Mouse (Mus musculus) adrenal gland, postnatal 14 days (tissue): ENCODE results near the gene Ccdc40. TPM values are rescaled to one million over a fixed set of nuclear protein-coding genes. Genes with fewer than 3 reads are reported as not detected.

ENCODE experiments used
- DNase-seq: peaks from one replicate; pipeline ENCODE4 v3.0.0; 2021; ENCODE audit warnings: mixed read lengths
- total RNA-seq: library from RNA; stranded (reverse); gene quantifications from 2 replicates; pipeline ENCODE4 v1.2.3, GENCODE M21; 2021

Gene Ccdc40
- total RNA-seq, 1 experiment from 2014 or later, result 0.44 TPM

DNA sequence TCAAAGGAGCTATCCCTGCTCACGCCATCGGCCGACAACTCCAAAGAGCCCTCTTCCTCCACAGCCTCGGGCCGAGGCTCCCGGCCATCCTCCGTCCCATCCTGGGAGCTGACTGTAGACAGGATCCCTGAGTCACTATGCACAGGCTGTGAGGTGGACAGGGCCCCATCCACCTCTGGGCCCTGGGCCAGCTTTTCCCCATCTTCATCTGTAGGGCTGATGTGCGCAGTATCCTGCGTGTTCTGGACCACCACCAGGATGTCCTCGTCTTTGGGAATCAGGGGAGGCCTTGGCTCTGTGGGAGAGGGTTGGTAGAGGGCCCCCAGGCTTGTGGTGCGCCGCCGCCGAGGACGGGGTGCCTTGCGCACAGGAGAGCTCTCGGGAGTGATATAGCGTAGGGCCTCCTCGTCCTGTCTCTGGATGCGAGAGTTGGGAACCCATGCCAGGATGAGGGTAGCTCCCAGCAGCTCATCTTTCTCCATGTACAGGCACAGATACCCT lies 19.5 kb upstream of the Ccdc40 start:
- no peak for DNase-seq

DNA sequence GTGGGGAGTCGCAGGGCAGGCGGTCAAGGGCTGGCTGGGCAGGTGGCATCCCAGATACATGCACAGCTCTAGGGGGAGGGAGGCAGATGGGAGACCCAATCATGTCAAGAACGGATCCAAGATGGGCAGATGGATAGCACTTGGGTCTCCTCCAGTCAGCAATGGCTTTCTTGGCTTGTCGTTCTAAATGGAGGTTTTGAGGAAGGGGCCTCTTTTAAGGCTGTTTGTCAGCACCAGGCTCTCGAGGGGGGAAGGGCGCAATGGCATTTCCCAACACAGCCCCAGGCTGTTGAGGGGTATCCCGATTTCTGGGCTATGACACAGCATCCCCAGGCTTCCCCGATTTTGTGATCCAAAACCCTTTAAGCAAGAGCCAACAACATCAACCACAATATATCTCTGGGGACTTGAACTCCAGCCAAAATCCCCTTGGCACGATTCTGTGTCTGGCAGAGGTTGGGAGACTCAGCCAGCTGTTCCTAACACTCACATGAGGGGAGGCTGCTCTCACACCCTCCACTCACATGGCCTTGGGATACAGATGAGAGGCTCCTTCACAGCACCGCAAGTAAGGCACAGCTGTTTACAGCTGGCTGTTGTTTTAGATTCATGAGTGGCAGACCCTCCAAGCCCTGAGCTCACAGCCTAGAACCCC lies 18.9 kb upstream of the Ccdc40 start:
- peak; percentile 75 for DNase-seq

DNA sequence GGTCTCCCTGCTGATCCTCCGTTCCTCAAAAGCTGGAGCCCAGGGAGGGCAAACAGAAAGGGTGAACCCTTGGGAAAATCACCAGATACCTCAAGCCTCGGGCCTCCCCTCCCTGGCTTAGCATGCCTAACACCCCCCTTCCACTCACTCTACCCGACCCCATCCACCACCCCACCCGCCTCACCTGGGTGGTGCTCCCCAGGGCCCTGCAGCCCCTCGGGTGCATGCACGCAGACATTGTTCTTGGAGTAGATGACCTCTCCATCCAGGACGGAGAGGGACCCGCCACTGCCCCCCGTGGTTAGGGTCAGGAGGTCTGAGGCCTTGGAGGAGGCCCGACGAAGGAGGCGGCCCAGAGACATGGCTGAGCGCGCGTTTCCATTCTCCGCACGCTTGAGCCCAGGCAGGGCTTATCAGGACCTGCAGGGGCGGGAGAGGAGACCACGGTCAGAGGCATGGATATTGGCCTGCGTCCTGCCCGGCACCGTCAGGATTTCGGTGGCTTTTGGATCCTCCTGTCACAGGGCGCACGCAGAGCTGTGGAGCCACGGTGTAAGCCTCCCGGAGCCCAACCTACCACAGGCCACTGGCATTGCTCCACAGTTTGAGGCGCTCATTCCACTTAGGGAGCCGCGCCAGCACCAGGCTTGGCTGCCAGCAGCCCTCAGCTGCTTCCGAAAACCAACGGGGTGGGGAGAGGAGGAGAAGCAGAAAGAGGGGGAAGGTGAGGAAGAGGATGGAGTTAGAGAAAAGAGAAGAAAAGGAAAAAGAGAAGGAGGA lies 17.9 kb upstream of the Ccdc40 start:
- peak; percentile 69 for DNase-seq

DNA sequence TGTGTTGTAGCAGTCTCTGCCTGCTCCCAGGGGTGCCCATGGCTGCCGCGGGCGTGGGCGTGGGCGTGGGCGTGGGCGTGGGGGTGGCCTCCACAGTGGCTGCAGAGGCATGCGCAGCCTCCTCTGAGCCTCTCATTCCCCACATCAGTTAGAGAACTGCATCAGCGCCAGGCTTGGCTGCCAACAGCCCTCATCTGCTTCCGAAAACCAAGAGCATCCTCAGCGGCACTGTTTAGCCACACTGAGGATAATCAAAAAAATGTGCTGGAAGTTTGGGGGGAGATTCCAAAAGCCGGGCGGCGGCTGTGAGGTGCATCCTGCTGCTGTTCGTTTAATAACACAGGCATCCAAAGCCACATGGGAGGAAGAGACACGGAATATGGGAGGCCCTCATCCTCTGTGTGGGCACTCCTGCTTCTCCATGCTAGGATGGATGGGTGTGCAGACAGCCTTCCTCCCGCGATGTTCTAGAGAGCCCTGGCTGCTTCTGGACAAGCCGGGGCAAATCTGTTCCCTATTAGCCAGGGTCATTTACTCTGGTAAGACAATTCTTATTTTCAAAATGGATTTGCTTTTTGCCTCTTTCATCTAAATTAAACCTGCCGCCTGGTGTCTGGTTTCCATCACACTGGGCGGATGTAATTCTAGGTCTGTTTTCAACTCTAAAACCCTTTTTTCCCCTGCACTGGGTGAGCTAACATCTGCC lies 16.6 kb upstream of the Ccdc40 start:
- DNase-seq, result no peak

DNA sequence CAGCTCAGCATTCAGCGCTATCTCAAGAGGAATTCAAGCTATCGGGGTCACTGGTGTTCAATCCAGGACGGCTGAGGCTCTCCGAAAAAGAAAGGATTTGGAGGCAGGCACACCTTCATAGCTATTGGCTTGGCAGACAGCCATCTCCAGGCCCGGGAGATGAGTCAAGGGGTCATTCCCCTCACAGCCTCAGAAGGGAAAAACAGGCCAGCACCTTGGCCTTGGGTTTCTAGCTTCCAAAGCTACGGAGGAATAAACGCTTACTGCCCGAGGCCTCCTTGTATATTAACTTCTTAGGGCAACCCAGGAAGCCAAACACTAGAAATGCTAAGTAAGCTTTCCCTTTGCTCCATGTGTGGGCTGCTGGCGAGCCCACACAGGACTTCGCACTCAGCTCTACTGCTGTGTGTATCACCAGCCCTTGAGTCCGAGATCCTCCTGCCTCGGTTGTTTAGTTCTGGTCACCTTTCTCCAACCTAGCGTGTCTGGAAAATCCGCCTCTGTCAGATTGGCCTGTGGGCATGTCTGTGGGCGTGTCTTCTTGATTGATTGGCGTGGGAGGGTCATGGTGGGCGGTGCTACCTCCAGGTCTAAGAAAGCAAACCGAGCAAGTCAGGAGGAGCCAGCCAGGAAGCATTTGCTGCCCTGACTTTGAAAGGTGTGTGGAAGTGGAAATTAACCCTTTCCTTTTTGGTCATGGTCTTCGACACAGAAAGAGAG lies 15.0 kb upstream of the Ccdc40 start:
- DNase-seq, result peak; percentile 73

DNA sequence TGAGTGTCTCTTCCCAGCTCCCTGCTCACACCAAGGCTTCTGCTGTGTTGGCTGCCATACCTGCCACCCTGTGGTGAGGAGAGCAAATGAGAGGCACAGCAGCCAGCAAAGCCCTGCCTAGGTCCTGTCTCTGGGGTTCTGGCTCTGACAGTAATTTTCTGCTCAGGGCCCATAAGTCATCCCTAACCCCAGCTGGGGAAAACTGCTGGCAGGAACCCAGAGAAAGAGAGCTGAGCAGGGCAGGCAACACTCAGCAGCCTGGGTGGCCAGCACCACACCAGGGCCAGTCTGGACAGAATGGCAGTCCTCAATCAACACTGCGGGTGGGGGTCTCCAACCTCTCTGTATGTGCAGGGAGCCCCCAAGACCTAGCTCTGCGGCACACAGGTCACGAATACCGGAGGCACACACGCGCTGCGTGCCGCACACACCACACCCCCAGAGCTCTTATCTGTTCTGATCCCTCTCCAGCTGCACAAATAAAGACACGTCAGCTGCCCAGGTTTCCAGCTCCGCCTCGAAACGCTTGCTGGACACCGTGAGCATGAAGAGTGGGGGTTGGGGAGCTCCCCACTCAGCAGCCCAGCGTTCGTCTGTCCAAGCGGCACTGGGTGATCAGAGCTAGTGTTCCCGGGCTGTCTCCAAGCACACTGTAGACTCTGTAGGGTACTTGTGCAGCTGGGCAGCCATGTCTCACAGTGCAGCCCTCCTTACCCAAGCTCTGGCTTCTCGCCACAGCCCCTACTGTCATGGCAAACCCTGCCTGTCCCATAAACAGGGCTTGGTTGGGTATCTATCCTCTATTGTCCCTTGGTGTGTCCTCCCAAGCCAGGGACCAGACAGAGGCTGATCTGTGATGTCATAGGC lies 13.1 kb upstream of the Ccdc40 start:
- peak; percentile 83 for DNase-seq

DNA sequence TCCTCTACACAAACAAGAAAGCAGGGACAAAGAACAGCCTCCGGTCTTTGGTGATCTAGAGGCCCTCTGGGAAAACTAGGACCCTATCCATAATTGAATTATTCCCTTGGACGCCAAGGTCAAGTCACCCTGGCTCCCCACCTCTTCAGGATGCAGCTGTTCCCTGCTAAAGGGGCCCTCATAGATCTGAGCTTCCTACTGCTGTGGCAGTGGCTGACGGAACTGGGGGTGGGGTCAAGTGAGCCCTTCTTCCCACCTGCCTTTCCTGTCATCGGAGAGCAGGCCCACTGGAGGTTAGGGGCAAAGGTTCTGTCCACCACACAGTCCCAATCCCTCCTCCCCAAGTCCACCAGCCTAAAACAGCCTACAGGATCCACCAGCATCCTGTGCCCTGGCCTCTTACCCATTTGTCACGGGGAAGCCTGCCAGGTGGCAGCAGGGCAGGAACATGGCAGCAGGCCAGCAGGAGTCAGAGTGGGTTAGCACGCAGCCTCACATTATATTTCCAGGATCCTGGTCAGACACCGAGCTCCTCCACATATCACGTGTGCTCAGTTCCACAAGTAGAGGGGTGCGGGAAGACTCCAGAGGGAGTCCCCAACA lies 12.4 kb upstream of the Ccdc40 start:
- peak; percentile 85 for DNase-seq

DNA sequence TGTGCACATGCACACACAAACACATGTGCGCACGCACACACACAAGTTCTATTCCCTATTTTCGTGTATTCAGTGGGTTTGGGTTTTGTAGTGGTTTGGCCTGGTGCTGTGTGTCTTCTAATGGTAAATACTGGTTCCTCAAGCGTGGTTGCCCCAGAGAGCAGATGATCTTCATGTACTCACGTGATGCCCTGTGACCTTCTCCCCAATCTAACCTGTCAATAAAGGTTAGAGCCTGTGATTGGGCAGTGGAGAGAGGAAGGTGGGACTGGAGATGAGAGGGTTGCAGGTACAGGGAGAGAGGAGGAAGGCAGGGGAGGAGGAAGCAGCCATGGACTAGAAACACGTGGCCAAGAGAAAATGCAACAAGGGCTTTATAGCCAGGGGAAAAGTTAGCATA lies 10.5 kb upstream of the Ccdc40 start:
- DNase-seq, result no peak

DNA sequence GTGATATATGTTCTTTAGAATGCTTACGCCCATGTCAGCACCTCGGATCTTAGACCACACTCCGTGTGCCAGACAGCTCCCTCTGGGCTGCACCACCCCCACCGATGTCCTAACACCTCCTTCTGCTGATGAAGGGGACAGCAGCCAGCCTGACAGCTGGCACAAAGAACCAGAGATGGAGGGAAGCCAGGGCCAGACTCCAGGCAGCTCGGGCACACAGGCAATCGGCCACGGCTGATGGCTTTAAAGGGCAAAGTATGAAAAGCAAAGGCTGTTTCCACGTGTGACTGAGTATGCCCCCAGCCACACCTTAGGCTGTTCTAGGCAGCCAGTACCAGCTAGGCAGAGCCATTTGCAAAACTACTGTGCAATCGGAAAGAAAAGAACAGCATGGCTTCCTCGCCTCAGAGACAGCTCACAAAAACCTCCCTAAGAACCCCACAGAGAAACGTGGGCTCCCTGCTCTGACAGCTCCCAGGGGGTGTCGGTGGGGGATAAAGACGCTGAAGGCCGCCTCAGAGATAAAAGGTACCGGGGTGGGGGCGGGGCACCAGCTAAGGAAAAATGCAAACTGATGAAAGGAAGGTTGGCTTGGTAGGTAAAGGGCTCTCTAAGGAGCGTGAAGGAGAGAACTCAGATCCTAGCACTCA lies 8.4 kb upstream of the Ccdc40 start:
- DNase-seq, result peak; percentile 78

DNA sequence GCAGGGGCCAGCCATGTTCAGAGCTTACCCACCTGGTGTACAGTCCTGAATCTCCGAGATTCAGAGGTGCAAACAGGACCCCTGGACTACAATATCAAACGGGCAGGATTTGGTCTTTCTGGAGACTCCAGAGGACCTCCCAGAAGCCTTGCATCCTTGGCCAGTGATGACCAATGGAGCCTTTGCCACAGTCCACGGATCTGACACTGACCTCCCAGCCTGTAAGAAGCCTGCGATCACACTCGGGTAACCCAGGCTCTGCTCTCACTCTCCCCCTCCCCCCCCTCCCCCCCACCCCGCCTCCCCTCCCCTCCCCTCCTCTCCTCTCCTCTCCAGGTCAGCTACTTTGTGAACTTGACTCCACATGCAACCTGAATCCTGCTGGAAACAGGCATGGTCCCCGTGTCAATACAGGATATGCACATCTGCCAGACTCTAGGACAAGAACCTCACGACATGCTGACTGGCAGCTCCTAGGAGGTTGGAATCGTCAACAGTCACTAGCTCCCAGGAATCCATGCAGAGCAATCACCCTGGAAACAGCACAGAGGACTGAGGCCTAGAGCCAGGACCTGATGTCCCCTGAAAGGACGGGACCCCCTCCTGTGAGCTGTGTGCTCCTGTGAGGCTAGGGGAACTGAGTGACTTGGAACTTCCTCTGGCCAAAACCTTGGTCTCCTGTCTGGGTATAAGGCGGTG lies 6.4 kb upstream of the Ccdc40 start:
- DNase-seq, result no peak

DNA sequence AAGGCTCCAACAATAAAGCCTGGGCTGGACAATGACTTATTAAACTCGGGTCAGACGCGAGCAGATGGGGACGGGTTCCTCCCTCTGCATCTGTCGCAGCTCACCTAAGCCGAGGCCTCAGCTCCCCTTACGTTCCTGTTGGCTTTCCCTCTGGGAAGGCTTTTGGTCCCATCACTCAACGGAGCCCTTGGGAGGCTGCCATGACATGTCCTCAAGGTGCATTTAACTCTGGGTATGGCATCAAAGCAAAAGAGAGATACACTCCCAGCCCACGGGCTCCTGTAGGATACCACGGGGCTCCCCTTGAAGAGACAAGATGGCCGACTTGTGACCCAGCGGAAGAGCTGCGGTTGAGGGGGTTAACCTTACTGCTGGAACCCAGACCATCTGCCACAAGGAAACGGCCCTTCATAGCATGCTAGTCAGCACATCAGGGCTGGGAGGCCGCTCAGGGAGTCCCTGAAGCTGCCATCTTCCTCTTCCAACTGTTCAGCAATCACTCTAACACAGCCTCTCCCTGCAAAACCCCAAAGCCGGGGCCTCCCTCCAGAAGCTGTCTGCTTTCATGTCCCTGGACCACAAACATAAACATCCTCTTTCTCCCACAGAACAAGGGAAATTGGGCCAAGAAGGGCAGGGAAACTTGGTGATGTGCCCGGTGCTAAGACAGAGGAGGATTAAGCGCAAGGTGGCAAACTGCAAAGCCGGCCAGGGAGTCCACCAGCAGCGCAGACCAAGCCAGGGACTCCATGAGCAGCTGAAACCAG lies 5.1 kb upstream of the Ccdc40 start:
- DNase-seq, result peak; percentile 29

DNA sequence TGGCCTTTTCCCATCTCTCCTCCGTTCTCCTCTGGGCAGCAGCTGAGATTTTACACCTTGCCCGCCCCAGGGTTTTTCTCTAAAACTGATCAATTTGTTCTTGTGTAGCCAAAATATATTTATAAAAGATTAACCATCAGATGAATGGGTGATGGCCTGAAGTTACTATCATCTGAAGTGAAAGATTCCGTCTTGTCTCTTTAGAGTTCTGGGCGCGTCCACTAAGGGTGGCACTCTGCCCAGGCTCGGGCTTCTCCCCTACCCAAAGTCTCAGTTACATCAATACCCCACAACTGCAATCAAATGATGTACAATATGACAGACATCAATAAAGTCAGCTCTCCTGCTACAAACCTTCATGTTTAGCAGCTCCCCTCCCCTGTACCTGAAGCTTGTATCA lies 3.4 kb upstream of the Ccdc40 start:
- no peak for DNase-seq

DNA sequence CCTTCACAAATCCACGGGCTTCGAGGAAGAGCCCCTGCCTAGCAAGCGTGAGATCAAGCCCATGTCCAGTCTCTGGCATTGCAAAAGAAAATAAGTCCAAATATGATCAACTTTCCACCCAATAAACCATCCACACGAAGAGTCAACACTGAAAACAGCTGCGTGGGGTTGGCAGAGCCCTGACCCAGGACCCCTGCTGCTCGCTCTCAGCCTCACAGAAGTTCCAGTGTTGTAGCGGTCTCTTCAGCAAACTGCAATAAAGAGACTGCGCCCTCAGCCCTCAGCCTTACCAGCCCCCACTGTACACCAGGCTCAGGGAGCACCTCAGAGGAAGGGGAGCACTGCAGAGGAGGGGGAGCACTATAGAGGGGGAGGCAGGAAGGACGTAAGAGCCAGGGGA lies 2.7 kb upstream of the Ccdc40 start:
- DNase-seq, result no peak

DNA sequence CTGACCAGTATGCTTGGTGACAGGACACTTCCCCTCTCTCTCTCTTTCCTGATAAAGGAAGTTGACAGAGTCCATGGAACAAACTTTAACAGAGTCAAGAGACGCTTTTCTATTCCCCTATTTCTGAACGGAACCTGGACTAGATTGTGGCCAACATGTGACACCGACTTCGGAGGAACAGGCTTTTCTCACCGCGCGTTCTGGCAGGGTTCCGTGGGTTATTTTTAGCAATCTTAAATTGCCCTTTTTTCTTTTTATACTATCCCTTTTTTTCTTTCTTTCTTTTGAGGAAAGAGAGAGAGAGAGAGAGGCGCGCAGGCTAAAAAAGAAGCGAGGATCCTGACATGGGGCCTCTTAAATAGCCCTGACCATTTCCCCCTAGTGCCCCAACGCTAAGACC lies 781 bp upstream of the Ccdc40 start:
- no peak for DNase-seq

DNA sequence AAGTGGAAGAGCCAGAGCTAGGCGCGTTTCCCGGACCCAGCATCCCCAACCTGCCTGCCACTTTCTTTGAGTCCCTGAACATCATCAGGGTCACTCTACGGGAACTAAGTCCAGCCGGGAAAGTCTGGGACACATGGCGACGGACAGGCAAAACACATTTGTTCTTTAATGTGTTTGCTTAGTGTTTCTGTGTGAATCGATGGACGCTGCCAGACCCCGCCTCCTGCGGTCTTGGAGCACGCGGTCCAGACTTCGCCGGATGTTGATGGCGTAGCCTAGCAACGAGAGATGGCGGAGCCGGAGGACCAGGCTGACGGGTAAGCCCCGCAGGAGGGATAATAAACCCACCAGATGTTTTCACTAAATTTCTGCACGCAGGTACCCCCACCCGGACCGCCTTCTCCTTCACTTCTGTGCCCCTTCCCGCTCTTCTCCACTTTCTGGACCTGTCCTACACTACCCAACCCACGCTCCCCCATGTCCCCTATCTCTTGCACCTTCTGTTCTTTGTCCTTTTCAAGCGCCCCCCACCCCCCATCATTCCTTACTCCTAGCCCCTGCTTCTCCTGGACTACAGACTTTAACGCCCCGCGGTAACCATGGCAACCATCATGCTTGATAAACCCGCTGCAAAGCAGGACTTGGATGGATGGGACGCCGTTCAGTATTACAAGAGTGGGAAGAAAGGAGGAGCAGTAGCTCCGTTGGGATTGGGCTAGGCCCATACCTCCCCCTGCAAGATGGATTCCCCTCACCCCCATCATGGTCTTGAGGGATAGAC lies 664 bp downstream of the Ccdc40 start:
- DNase-seq, result peak; percentile 77

DNA sequence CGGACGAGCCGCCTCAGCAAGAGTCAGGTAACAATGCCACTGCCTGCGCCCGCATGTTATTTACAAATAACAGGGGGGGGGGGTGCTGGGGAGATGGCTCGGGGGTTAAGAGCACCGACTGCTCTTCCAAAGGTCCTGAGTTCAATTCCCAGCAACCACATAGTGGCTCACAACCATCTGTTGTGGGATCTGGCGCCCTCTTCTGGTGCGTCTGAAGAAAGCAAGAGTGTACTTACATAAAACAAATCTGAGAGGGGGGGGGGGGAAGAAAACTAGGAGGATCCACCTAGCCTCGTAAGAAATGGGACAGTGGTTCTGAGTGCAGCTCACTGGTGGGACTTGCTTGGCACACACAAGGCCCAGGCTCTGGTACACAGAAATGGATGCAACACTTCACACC lies 6.4 kb downstream of the Ccdc40 start:
- no peak for DNase-seq

DNA sequence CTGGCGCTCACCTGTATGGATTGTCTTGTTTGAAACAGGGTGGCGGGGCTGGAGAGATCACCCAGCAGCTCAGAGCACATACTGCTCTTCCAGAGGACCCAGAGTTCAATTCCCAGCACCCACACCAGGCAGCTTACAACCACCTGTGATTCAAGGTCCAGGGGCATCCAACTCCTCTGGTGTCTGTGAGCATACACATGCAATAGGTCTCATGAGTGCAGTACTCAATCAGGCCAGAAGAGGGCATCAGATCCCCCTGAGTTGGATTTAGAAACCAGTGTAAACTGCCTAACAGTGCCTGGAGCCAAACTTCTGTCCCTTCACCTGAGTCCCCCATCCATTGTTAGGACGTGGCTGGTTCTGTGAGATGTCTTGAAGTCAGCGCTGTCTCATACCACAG lies 7.2 kb downstream of the Ccdc40 start:
- peak; percentile 67 for DNase-seq

DNA sequence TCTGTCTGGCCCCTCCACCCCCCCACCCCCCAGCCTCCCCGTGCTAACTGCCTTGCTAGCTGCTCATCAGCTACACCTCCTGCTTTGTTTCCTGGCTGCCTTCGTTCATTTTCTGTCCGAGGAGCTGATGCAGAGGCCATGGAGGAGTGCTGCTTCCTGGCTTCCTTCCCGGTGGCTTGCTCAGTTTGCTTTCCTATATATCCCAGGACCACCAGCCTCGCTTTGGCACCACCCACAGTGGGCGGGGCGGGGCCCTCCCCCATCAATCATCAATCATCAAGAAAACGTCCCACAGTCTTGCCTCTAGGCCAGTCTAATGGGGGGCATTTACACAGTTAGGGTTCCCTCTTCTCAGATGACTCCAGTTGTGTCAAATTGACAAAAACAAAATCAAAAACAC lies 8.0 kb downstream of the Ccdc40 start:
- no peak for DNase-seq
